Mouse (Mus musculus) liver, embryonic 11.5 days (tissue): ENCODE measurements at regions not wholly inside any gene's neighbourhood (a gene's known extent, or its start where the extent isn't known, plus 50 kb on each side); places are given as distances from the start of the nearest gene placed in this dataset.

Source experiments
- ATAC-seq: fragments of 200-750 bp; cut with Nextera tagmentation; replicated peaks from 2 replicates; pipeline ENCODE4 v1.8.0; 2017; ENCODE audit warnings: moderate number of reproducible peaks, mild to moderate bottlenecking, moderate TSS enrichment, moderate library complexity; ENCODE audit not compliant: low FRiP score
- DNase-seq: peaks from one replicate; pipeline ENCODE4 v3.0.0-alpha.2; 2017; ENCODE audit warnings: low spot score
- H3K27ac ChIP-seq: fragments of 300-500 bp; sonication (generic); 2 replicates; pipeline ENCODE4 v1.5.1; 2014; ENCODE audit warnings: mild to moderate bottlenecking, low read depth, low read length, control low read depth
- H3K27me3 ChIP-seq: fragments of 300-500 bp; sonication (generic); replicated peaks from 2 replicates; pipeline ENCODE4 v1.6.1; 2014; ENCODE audit warnings: low read length, mixed read lengths; ENCODE audit not compliant: control insufficient read depth, insufficient read depth
- H3K36me3 ChIP-seq: fragments of 300-500 bp; sonication (generic); 2 replicates; pipeline ENCODE4 v1.6.1; 2014; ENCODE audit warnings: mild to moderate bottlenecking, low read length, moderate library complexity, mixed read lengths; ENCODE audit not compliant: control insufficient read depth, insufficient read depth
- H3K4me1 ChIP-seq: fragments of 300-500 bp; sonication (generic); replicated peaks from 2 replicates; pipeline ENCODE4 v1.6.1; 2014; ENCODE audit warnings: low read length, mixed read lengths; ENCODE audit not compliant: control insufficient read depth, insufficient read depth
- H3K4me2 ChIP-seq: fragments of 300-500 bp; sonication (generic); 2 replicates; pipeline ENCODE4 v1.6.1; 2014; ENCODE audit warnings: mild to moderate bottlenecking, control low read depth, moderate library complexity
- H3K4me3 ChIP-seq: fragments of 300-500 bp; sonication (generic); 2 replicates; pipeline ENCODE4 v1.5.1; 2014; ENCODE audit warnings: low read depth, low read length, control low read depth
- H3K9ac ChIP-seq: fragments of 300-500 bp; sonication (generic); 2 replicates; pipeline ENCODE4 v1.6.1; 2014; ENCODE audit warnings: low read depth, low read length, control low read depth
- H3K9me3 ChIP-seq: fragments of 300-500 bp; sonication (generic); 2 replicates; pipeline ENCODE4 v1.6.1; 2016; ENCODE audit warnings: low read length, inconsistent platforms, mixed read lengths; ENCODE audit not compliant: control insufficient read depth
- WGBS: fragments of 180-500 bp; shearing (Covaris S2); extraction: QIAGEN DNeasy Blood & Tissue Kit; methylation state at CpG from one replicate; pipeline ENCODE4 v1.1.7; 2014; 5-methylcytosine and 5-hydroxymethylcytosine counted together

- Histone ChIP-seq H3K4me3 (no peak overlapping the region), H3K9ac (peak overlapping the region; percentile 41; the same call in 1 of the 2 replicates), H3K27ac (peak overlapping the region; percentile 95), H3K36me3 (peaks cover 3% of the 10 kb centered on the region; the same call in 1 of the 2 replicates), H3K9me3 (no peaks in the 10 kb centered on the region), H3K4me2 (peak overlapping the region; percentile 44), H3K4me1 (peaks cover 26% of the 10 kb centered on the region), H3K27me3 (no peaks in the 10 kb centered on the region)
- ATAC-seq (peak; percentile 63), DNase-seq (no peak)
- 70% methylated on average over 5 of the region's 5 CpGs for WGBS
Observed at GRCm38 (mm10) chr15:62190224-62190910, 1267.6 kb upstream of the A1bg start.

- peaks cover 26% of the 10 kb centered on the region for H3K4me1 ChIP-seq
- peak overlapping the region; percentile 6; the same call in 1 of the 2 replicates for H3K9ac ChIP-seq
Observed at GRCm38 (mm10) chr15:62189565-62190181, 1266.9 kb upstream of the A1bg start.

GRCm38 (mm10) chr15:62186548-62186947 lies 1263.7 kb upstream of the A1bg start:
- peaks cover 3% of the 10 kb centered on the region; the same call in 1 of the 2 replicates for H3K36me3 ChIP-seq
- no peaks in the 10 kb centered on the region for H3K9me3 ChIP-seq
- H3K27ac ChIP-seq, result no peak overlapping the region
- no peak for ATAC-seq
- no peaks in the 10 kb centered on the region for H3K27me3 ChIP-seq
- no peak for DNase-seq
- no peak overlapping the region for H3K4me3 ChIP-seq
- peaks cover 26% of the 10 kb centered on the region for H3K4me1 ChIP-seq
- 92% methylated on average over 11 of the region's 11 CpGs for WGBS
- no peak overlapping the region for H3K4me2 ChIP-seq
- no peak overlapping the region for H3K9ac ChIP-seq

More at GRCm38 (mm10) chr15:62189565-62190181, 1266.9 kb upstream of the A1bg start:
- peaks cover 3% of the 10 kb centered on the region; the same call in 1 of the 2 replicates for H3K36me3 ChIP-seq
- WGBS, result 74% methylated on average over 14 of the region's 14 CpGs
- no peaks in the 10 kb centered on the region for H3K9me3 ChIP-seq
- H3K27ac ChIP-seq, result peak overlapping the region; percentile 95
- DNase-seq (no peak), ATAC-seq (no peak)
- no peak overlapping the region for H3K4me3 ChIP-seq
- no peaks in the 10 kb centered on the region for H3K27me3 ChIP-seq
- H3K4me2 ChIP-seq, result no peak overlapping the region

- H3K36me3 ChIP-seq, result no peaks in the 10 kb centered on the region
- H3K9ac ChIP-seq, result no peak overlapping the region
- 92% methylated on average over 4 of the region's 4 CpGs for WGBS
- no peaks in the 10 kb centered on the region for H3K27me3 ChIP-seq
- H3K9me3 ChIP-seq, result no peaks in the 10 kb centered on the region
- DNase-seq (no peak), ATAC-seq (no peak)
- 0 out of 2 replicates have a peak, but pooled peaks cover 2% of the 10 kb centered on the region for H3K4me1 ChIP-seq
- H3K4me3 ChIP-seq, result no peak overlapping the region
- H3K4me2 ChIP-seq, result no peak overlapping the region
- H3K27ac ChIP-seq, result no peak overlapping the region
Observed at GRCm38 (mm10) chr15:62183803-62184202, 1261.0 kb upstream of the A1bg start.

- ATAC-seq (peak; percentile 18; the same call in 1 of the 2 replicates), DNase-seq (no peak)
- no peak overlapping the region for H3K4me3 ChIP-seq
- peaks cover 5% of the 10 kb centered on the region; the same call in 1 of the 2 replicates for H3K4me1 ChIP-seq
- no peak overlapping the region for H3K27ac ChIP-seq
- WGBS, result 55% methylated on average over 2 of the region's 2 CpGs
- H3K9ac ChIP-seq, result no peak overlapping the region
- H3K9me3 ChIP-seq, result no peaks in the 10 kb centered on the region
- no peak overlapping the region for H3K4me2 ChIP-seq
- H3K36me3 ChIP-seq, result no peaks in the 10 kb centered on the region
- no peaks in the 10 kb centered on the region for H3K27me3 ChIP-seq
Observed at GRCm38 (mm10) chr15:62181454-62181910, 1258.7 kb upstream of the A1bg start.

- DNase-seq, result no peak
Observed at GRCm38 (mm10) chr15:62180718-62181117, 1257.9 kb upstream of the A1bg start.

GRCm38 (mm10) chr15:62179801-62180200 lies 1257.0 kb upstream of the A1bg start:
- Histone ChIP-seq H3K36me3 (peaks cover 3% of the 10 kb centered on the region; the same call in 1 of the 2 replicates), H3K4me3 (no peak overlapping the region), H3K27ac (no peak overlapping the region), H3K9me3 (no peaks in the 10 kb centered on the region), H3K9ac (no peak overlapping the region), H3K27me3 (no peaks in the 10 kb centered on the region), H3K4me2 (no peak overlapping the region), H3K4me1 (peaks cover 8% of the 10 kb centered on the region)
- ATAC-seq (no peak), DNase-seq (no peak)
- 73% methylated on average over 2 of the region's 2 CpGs for WGBS

More at GRCm38 (mm10) chr15:62180718-62181117, 1257.9 kb upstream of the A1bg start:
- H3K4me3 ChIP-seq, result no peak overlapping the region
- no peaks in the 10 kb centered on the region for H3K27me3 ChIP-seq
- no peaks in the 10 kb centered on the region for H3K9me3 ChIP-seq
- ATAC-seq, result no peak
- WGBS, result 79% methylated on average over 3 of the region's 3 CpGs
- H3K4me2 ChIP-seq, result no peak overlapping the region
- H3K27ac ChIP-seq, result no peak overlapping the region
- H3K9ac ChIP-seq, result no peak overlapping the region
- H3K4me1 ChIP-seq, result peaks cover 8% of the 10 kb centered on the region
- peaks cover 3% of the 10 kb centered on the region; the same call in 1 of the 2 replicates for H3K36me3 ChIP-seq

GRCm38 (mm10) chr15:62178568-62178967 lies 1255.8 kb upstream of the A1bg start:
- DNase-seq (no peak), ATAC-seq (no peak)
- Histone ChIP-seq H3K4me1 (peaks cover 12% of the 10 kb centered on the region), H3K4me2 (no peak overlapping the region), H3K9me3 (no peaks in the 10 kb centered on the region), H3K4me3 (no peak overlapping the region), H3K9ac (no peak overlapping the region), H3K27me3 (no peaks in the 10 kb centered on the region), H3K36me3 (peaks cover 3% of the 10 kb centered on the region; the same call in 1 of the 2 replicates), H3K27ac (no peak overlapping the region)
- 88% methylated on average over 6 of the region's 6 CpGs for WGBS
